Mouse (Mus musculus): Measurements from ENCODE around the gene Chd9. TPM values are rescaled to one million over a fixed set of nuclear protein-coding genes. Genes with fewer than 3 reads are reported as not detected.

The Chd9 gene
- 53.5 and 56.3 TPM in 2 replicates for polyA plus RNA-seq (2016; fragmentation: Nextera tagmentation; extraction: Ambion mirVana)

- Histone ChIP-seq H3K4me3 (peak within 1 kb of the TSS; percentile 62), H3K27ac (ENCODE audit: poor library complexity, severe bottlenecking) (no peak within 1 kb of the TSS), H3K4me1 (replicated peaks) (peaks cover 11% of the 10 kb centered on the region; the same call in 1 of the 2 replicates), H3K4me2 (peak within 1 kb of the TSS; percentile 81), H3K27me3 (replicated peaks) (no peaks in the 10 kb centered on the region), H3K9ac (peak within 1 kb of the TSS; percentile 67), H3K9me3 (replicated peaks) (no peaks in the 10 kb centered on the region), H3K36me3 (no peaks in the 10 kb centered on the region)
- 2% methylated on average over 39 of the region's 39 CpGs for WGBS
- peak; percentile 87 for ATAC-seq (ENCODE audit: insufficient number of reproducible peaks, low FRiP score)
These were observed at the start of gene Chd9 for GRCm38 (mm10) chr8:90828181-90828986. Gene Chd9, plus strand, starts transcription at chr8:90828352.

- H3K36me3 ChIP-seq, result no peaks in the 10 kb centered on the region
- no peaks in the 10 kb centered on the region for H3K9me3 ChIP-seq (replicated peaks)
- H3K4me3 ChIP-seq, result no peak overlapping the region
- H3K4me1 ChIP-seq (replicated peaks), result peaks cover 9% of the 10 kb centered on the region
- 0 out of 2 replicates have a peak overlapping the region, but pooled peaks have one; percentile 16 for H3K9ac ChIP-seq
- no peak overlapping the region for H3K27ac ChIP-seq (ENCODE audit: poor library complexity, severe bottlenecking)
- H3K27me3 ChIP-seq (replicated peaks), result no peaks in the 10 kb centered on the region
- no peak for ATAC-seq (ENCODE audit: insufficient number of reproducible peaks, low FRiP score)
- no peak overlapping the region for H3K4me2 ChIP-seq
- 96% methylated on average over 1 of the region's 1 CpGs for WGBS
These were observed 36.5 kb upstream of the Chd9 start for GRCm38 (mm10) chr8:90791616-90792015.

GRCm38 (mm10) chr8:90793710-90794109, 34.4 kb upstream of the Chd9 start:
- Histone ChIP-seq H3K9me3 (replicated peaks) (no peaks in the 10 kb centered on the region), H3K4me3 (no peak overlapping the region), H3K9ac (no peak overlapping the region), H3K4me1 (replicated peaks) (peaks cover 9% of the 10 kb centered on the region), H3K27ac (ENCODE audit: poor library complexity, severe bottlenecking) (no peak overlapping the region), H3K4me2 (no peak overlapping the region), H3K36me3 (no peaks in the 10 kb centered on the region), H3K27me3 (replicated peaks) (no peaks in the 10 kb centered on the region)
- ATAC-seq (ENCODE audit: insufficient number of reproducible peaks, low FRiP score), result no peak
- 4% methylated on average over 3 of the region's 3 CpGs for WGBS

GRCm38 (mm10) chr8:90794990-90795861, 32.9 kb upstream of the Chd9 start:
- Histone ChIP-seq H3K9me3 (replicated peaks) (no peaks in the 10 kb centered on the region), H3K36me3 (no peaks in the 10 kb centered on the region), H3K4me3 (peak overlapping the region; percentile 27), H3K9ac (no peak overlapping the region), H3K4me2 (peak overlapping the region; percentile 47), H3K4me1 (replicated peaks) (peaks cover 9% of the 10 kb centered on the region), H3K27ac (ENCODE audit: poor library complexity, severe bottlenecking) (no peak overlapping the region), H3K27me3 (replicated peaks) (no peaks in the 10 kb centered on the region)
- ATAC-seq (ENCODE audit: insufficient number of reproducible peaks, low FRiP score), result peak; percentile 48; the same call in 1 of the 2 replicates
- WGBS, result 12% methylated on average over 12 of the region's 12 CpGs

DNA sequence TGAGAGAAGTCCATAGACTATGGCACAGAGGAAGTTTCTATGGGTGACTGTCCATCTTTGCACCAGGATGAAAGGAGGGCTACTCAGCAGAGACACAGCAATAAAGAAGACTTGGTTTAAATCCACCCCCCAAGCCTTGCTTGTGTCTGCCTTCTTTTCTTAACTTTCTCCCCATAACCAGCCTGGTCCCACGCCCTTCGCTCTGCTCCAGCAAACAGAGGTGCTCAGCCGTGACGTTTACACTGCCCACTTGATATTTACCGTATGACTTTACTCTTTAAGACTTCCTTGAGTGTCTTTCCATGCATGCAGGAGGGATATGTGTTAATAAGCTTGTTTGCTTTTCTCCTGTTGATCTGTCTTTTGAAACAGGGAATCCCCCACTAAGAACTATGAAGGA, 28.7 kb upstream of the Chd9 start:
- H3K4me3 ChIP-seq, result no peak overlapping the region
- no peaks in the 10 kb centered on the region for H3K36me3 ChIP-seq
- no peak for ATAC-seq (ENCODE audit: insufficient number of reproducible peaks, low FRiP score)
- H3K4me1 ChIP-seq (replicated peaks), result peaks cover 5% of the 10 kb centered on the region
- WGBS, result 87% methylated on average over 5 of the region's 5 CpGs
- H3K27me3 ChIP-seq (replicated peaks), result no peaks in the 10 kb centered on the region
- H3K4me2 ChIP-seq, result no peak overlapping the region
- H3K9me3 ChIP-seq (replicated peaks), result peaks cover 11% of the 10 kb centered on the region; the same call in 1 of the 2 replicates
- no peak overlapping the region for H3K27ac ChIP-seq (ENCODE audit: poor library complexity, severe bottlenecking)
- H3K9ac ChIP-seq, result no peak overlapping the region

- WGBS, result 72% methylated on average over 10 of the region's 10 CpGs
- Histone ChIP-seq H3K4me3 (no peak overlapping the region), H3K4me1 (replicated peaks) (no peaks in the 10 kb centered on the region; the same call in 1 of the 2 replicates), H3K9ac (no peak overlapping the region), H3K27ac (ENCODE audit: poor library complexity, severe bottlenecking) (no peak overlapping the region), H3K36me3 (no peaks in the 10 kb centered on the region), H3K4me2 (no peak overlapping the region), H3K27me3 (replicated peaks) (no peaks in the 10 kb centered on the region), H3K9me3 (replicated peaks) (peaks cover 3% of the 10 kb centered on the region)
- no peak for ATAC-seq (ENCODE audit: insufficient number of reproducible peaks, low FRiP score)
These were observed 14.4 kb upstream of the Chd9 start for GRCm38 (mm10) chr8:90813602-90814320.

GRCm38 (mm10) chr8:90816061-90816882, 11.9 kb upstream of the Chd9 start:
- H3K4me1 ChIP-seq (replicated peaks), result no peaks in the 10 kb centered on the region; the same call in 1 of the 2 replicates
- no peak for ATAC-seq (ENCODE audit: insufficient number of reproducible peaks, low FRiP score)
- 77% methylated on average over 23 of the region's 23 CpGs for WGBS
- H3K9me3 ChIP-seq (replicated peaks), result no peaks in the 10 kb centered on the region; the same call in 1 of the 2 replicates
- no peak overlapping the region for H3K4me3 ChIP-seq
- H3K27me3 ChIP-seq (replicated peaks), result no peaks in the 10 kb centered on the region
- H3K36me3 ChIP-seq, result no peaks in the 10 kb centered on the region
- H3K9ac ChIP-seq, result no peak overlapping the region
- no peak overlapping the region for H3K27ac ChIP-seq (ENCODE audit: poor library complexity, severe bottlenecking)
- no peak overlapping the region for H3K4me2 ChIP-seq

- ATAC-seq (ENCODE audit: insufficient number of reproducible peaks, low FRiP score), result no peak
- Histone ChIP-seq H3K4me2 (no peak within 1 kb of the TSS), H3K9ac (no peak within 1 kb of the TSS), H3K36me3 (no peaks in the 10 kb centered on the region), H3K4me3 (no peak within 1 kb of the TSS), H3K4me1 (replicated peaks) (no peaks in the 10 kb centered on the region; the same call in 1 of the 2 replicates), H3K9me3 (replicated peaks) (peaks cover 3% of the 10 kb centered on the region; the same call in 1 of the 2 replicates), H3K27me3 (replicated peaks) (no peaks in the 10 kb centered on the region), H3K27ac (ENCODE audit: poor library complexity, severe bottlenecking) (no peak within 1 kb of the TSS)
- WGBS, result 83% methylated on average over 2 of the region's 2 CpGs
These were observed 10.9 kb upstream of the Chd9 start, which contains the start of gene Gm19935 for GRCm38 (mm10) chr8:90817293-90817692. Gene Gm19935, minus strand, starts transcription at chr8:90817393.

DNA sequence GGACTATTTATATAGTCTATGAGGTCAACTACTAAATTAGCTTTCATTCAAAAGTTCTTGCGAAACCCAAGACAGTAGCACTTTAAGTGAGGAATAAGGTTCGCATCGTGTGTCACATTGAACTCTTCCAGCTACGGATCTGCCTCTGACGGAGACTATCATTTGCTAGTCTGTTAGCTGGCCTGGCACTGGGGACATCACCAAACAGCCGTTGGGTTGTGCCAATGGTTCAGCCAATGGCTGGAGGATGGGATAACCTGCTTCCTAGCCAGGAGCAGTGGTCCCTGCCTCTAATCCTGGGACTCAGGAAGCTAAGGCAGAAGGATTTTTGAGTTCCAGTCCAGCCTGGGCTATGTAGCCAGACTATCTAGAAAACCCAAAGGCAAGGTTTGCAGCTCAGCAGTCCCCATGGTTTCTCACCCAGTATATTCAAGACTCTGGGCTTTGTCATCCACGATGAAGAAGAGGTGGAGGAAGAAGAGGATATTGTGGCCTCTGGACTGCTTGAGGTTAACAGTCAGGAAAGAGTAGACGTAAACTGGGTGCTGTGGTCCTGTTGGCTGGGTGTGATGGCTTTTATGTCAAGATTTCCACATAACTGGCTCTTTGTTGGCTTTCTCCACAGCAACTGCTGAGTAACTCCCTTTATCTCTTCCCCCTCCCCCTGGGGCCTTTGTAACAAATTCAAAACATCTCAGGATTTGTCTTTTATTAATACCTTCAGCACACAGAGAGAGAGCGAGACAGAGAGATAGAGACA, 8.4 kb upstream of the Chd9 start:
- H3K36me3 ChIP-seq, result no peaks in the 10 kb centered on the region

More for the DNA sequence above, 8.4 kb upstream of the Chd9 start:
- Histone ChIP-seq H3K4me3 (no peak overlapping the region), H3K27me3 (replicated peaks) (no peaks in the 10 kb centered on the region), H3K27ac (ENCODE audit: poor library complexity, severe bottlenecking) (no peak overlapping the region), H3K4me2 (no peak overlapping the region), H3K9me3 (replicated peaks) (0 out of 2 replicates have a peak, but pooled peaks cover 4% of the 10 kb centered on the region), H3K9ac (no peak overlapping the region), H3K4me1 (replicated peaks) (no peaks in the 10 kb centered on the region; the same call in 1 of the 2 replicates)
- WGBS, result 76% methylated on average over 9 of the region's 9 CpGs
- no peak for ATAC-seq (ENCODE audit: insufficient number of reproducible peaks, low FRiP score)
